Mouse (Mus musculus): ENCODE data around the gene Fitm2. TPM values are rescaled to one million over a fixed set of nuclear protein-coding genes. Genes with fewer than 3 reads are reported as not detected.
A peak's percentile ranks its signal among the peaks of the same experiment; 100 is the strongest.

The Fitm2 gene
- 14.7 and 15.3 TPM in 2 replicates for polyA plus RNA-seq (2015; fragmentation: Nextera tagmentation; extraction: Ambion mirVana)

- Histone ChIP-seq H3K4me3 (ENCODE audit: low read length) (peak within 1 kb of the TSS; percentile 78), H3K9me3 (replicated peaks; ENCODE audit: control insufficient read depth, low read length) (no peaks in the 10 kb centered on the region), H3K4me1 (ENCODE audit: control insufficient read depth, insufficient read depth, low read length) (peaks cover 10% of the 10 kb centered on the region), H3K4me2 (ENCODE audit: low read depth, low read length) (peak within 1 kb of the TSS; percentile 93), H3K27me3 (ENCODE audit: control insufficient read depth, insufficient read depth, low read length) (no peaks in the 10 kb centered on the region), H3K36me3 (ENCODE audit: control insufficient read depth, insufficient read depth) (peaks cover 8% of the 10 kb centered on the region; the same call in 1 of the 2 replicates), H3K9ac (ENCODE audit: low read length) (peak within 1 kb of the TSS; percentile 88), H3K27ac (ENCODE audit: low read length) (peak within 1 kb of the TSS; percentile 75)
- peak; percentile 94 for ATAC-seq (replicated peaks; ENCODE audit: extremely low read depth, insufficient read depth, low FRiP score)
- under 1% methylated on average over 30 of the region's 30 CpGs for WGBS
These were observed at the start of gene Fitm2 for GRCm38 (mm10) chr2:163472466-163472851. Gene Fitm2 (minus strand): TSS chr2:163472629.

GRCm38 (mm10) chr2:163506300-163507004, 34.0 kb upstream of the Fitm2 start, which contains the start of gene Hnf4a:
Gene Hnf4a (plus strand): TSS chr2:163506808.
- Histone ChIP-seq H3K27ac (ENCODE audit: low read length) (no peak within 1 kb of the TSS), H3K9ac (ENCODE audit: low read length) (no peak within 1 kb of the TSS), H3K36me3 (ENCODE audit: control insufficient read depth, insufficient read depth) (no peaks in the 10 kb centered on the region), H3K9me3 (replicated peaks; ENCODE audit: control insufficient read depth, low read length) (no peaks in the 10 kb centered on the region), H3K4me1 (ENCODE audit: control insufficient read depth, insufficient read depth, low read length) (no peaks in the 10 kb centered on the region), H3K4me3 (ENCODE audit: low read length) (no peak within 1 kb of the TSS), H3K27me3 (ENCODE audit: control insufficient read depth, insufficient read depth, low read length) (no peaks in the 10 kb centered on the region), H3K4me2 (ENCODE audit: low read depth, low read length) (no peak within 1 kb of the TSS)
- 72% methylated on average over 10 of the region's 10 CpGs for WGBS
- no peak for ATAC-seq (replicated peaks; ENCODE audit: extremely low read depth, insufficient read depth, low FRiP score)

- Histone ChIP-seq H3K4me3 (ENCODE audit: low read length) (no peak overlapping the region), H3K27ac (ENCODE audit: low read length) (no peak overlapping the region), H3K4me1 (ENCODE audit: control insufficient read depth, insufficient read depth, low read length) (no peaks in the 10 kb centered on the region), H3K9ac (ENCODE audit: low read length) (no peak overlapping the region), H3K9me3 (replicated peaks; ENCODE audit: control insufficient read depth, low read length) (no peaks in the 10 kb centered on the region), H3K27me3 (ENCODE audit: control insufficient read depth, insufficient read depth, low read length) (no peaks in the 10 kb centered on the region), H3K36me3 (ENCODE audit: control insufficient read depth, insufficient read depth) (no peaks in the 10 kb centered on the region), H3K4me2 (ENCODE audit: low read depth, low read length) (no peak overlapping the region)
- ATAC-seq (replicated peaks; ENCODE audit: extremely low read depth, insufficient read depth, low FRiP score), result no peak
- WGBS, result 57% methylated on average over 7 of the region's 7 CpGs
These were observed 30.8 kb upstream of the Fitm2 start for GRCm38 (mm10) chr2:163503191-163503590.

- Histone ChIP-seq H3K36me3 (ENCODE audit: control insufficient read depth, insufficient read depth) (no peaks in the 10 kb centered on the region), H3K4me3 (ENCODE audit: low read length) (no peak overlapping the region), H3K9ac (ENCODE audit: low read length) (no peak overlapping the region), H3K27me3 (ENCODE audit: control insufficient read depth, insufficient read depth, low read length) (no peaks in the 10 kb centered on the region), H3K9me3 (replicated peaks; ENCODE audit: control insufficient read depth, low read length) (no peaks in the 10 kb centered on the region), H3K4me2 (ENCODE audit: low read depth, low read length) (no peak overlapping the region), H3K4me1 (ENCODE audit: control insufficient read depth, insufficient read depth, low read length) (no peaks in the 10 kb centered on the region), H3K27ac (ENCODE audit: low read length) (no peak overlapping the region)
- WGBS, result 57% methylated on average over 2 of the region's 2 CpGs
- no peak for ATAC-seq (replicated peaks; ENCODE audit: extremely low read depth, insufficient read depth, low FRiP score)
These were observed 29.8 kb upstream of the Fitm2 start for GRCm38 (mm10) chr2:163502219-163502618.

- H3K4me1 ChIP-seq (ENCODE audit: control insufficient read depth, insufficient read depth, low read length), result no peaks in the 10 kb centered on the region
- no peak overlapping the region for H3K4me3 ChIP-seq (ENCODE audit: low read length)
- WGBS, result 26% methylated on average over 6 of the region's 6 CpGs
- H3K4me2 ChIP-seq (ENCODE audit: low read depth, low read length), result no peak overlapping the region
- no peaks in the 10 kb centered on the region for H3K9me3 ChIP-seq (replicated peaks; ENCODE audit: control insufficient read depth, low read length)
- H3K27me3 ChIP-seq (ENCODE audit: control insufficient read depth, insufficient read depth, low read length), result no peaks in the 10 kb centered on the region
- H3K36me3 ChIP-seq (ENCODE audit: control insufficient read depth, insufficient read depth), result no peaks in the 10 kb centered on the region
- ATAC-seq (replicated peaks; ENCODE audit: extremely low read depth, insufficient read depth, low FRiP score), result no peak
- H3K9ac ChIP-seq (ENCODE audit: low read length), result no peak overlapping the region
- H3K27ac ChIP-seq (ENCODE audit: low read length), result no peak overlapping the region
These were observed 22.0 kb upstream of the Fitm2 start for GRCm38 (mm10) chr2:163494456-163494855.

GRCm38 (mm10) chr2:163493976-163494375, 21.5 kb upstream of the Fitm2 start:
- Histone ChIP-seq H3K36me3 (ENCODE audit: control insufficient read depth, insufficient read depth) (no peaks in the 10 kb centered on the region), H3K27me3 (ENCODE audit: control insufficient read depth, insufficient read depth, low read length) (no peaks in the 10 kb centered on the region), H3K9ac (ENCODE audit: low read length) (no peak overlapping the region), H3K4me3 (ENCODE audit: low read length) (no peak overlapping the region), H3K27ac (ENCODE audit: low read length) (no peak overlapping the region), H3K4me1 (ENCODE audit: control insufficient read depth, insufficient read depth, low read length) (no peaks in the 10 kb centered on the region), H3K9me3 (replicated peaks; ENCODE audit: control insufficient read depth, low read length) (no peaks in the 10 kb centered on the region), H3K4me2 (ENCODE audit: low read depth, low read length) (no peak overlapping the region)
- ATAC-seq (replicated peaks; ENCODE audit: extremely low read depth, insufficient read depth, low FRiP score), result no peak
- 21% methylated on average over 5 of the region's 5 CpGs for WGBS

GRCm38 (mm10) chr2:163493031-163493430, 20.6 kb upstream of the Fitm2 start:
- WGBS, result 41% methylated on average over 5 of the region's 5 CpGs
- Histone ChIP-seq H3K4me3 (ENCODE audit: low read length) (no peak overlapping the region), H3K4me1 (ENCODE audit: control insufficient read depth, insufficient read depth, low read length) (no peaks in the 10 kb centered on the region), H3K4me2 (ENCODE audit: low read depth, low read length) (no peak overlapping the region), H3K27ac (ENCODE audit: low read length) (no peak overlapping the region), H3K36me3 (ENCODE audit: control insufficient read depth, insufficient read depth) (no peaks in the 10 kb centered on the region), H3K9me3 (replicated peaks; ENCODE audit: control insufficient read depth, low read length) (no peaks in the 10 kb centered on the region), H3K9ac (ENCODE audit: low read length) (no peak overlapping the region), H3K27me3 (ENCODE audit: control insufficient read depth, insufficient read depth, low read length) (no peaks in the 10 kb centered on the region)
- no peak for ATAC-seq (replicated peaks; ENCODE audit: extremely low read depth, insufficient read depth, low FRiP score)

GRCm38 (mm10) chr2:163492018-163492417, 19.6 kb upstream of the Fitm2 start, which contains the start of gene R3hdml:
Gene R3hdml (plus strand): TSS chr2:163492318.
- WGBS, result 71% methylated on average over 5 of the region's 5 CpGs
- Histone ChIP-seq H3K9me3 (replicated peaks; ENCODE audit: control insufficient read depth, low read length) (no peaks in the 10 kb centered on the region), H3K36me3 (ENCODE audit: control insufficient read depth, insufficient read depth) (no peaks in the 10 kb centered on the region), H3K4me2 (ENCODE audit: low read depth, low read length) (no peak within 1 kb of the TSS), H3K9ac (ENCODE audit: low read length) (no peak within 1 kb of the TSS), H3K27ac (ENCODE audit: low read length) (no peak within 1 kb of the TSS), H3K4me3 (ENCODE audit: low read length) (no peak within 1 kb of the TSS), H3K27me3 (ENCODE audit: control insufficient read depth, insufficient read depth, low read length) (no peaks in the 10 kb centered on the region), H3K4me1 (ENCODE audit: control insufficient read depth, insufficient read depth, low read length) (no peaks in the 10 kb centered on the region)
- ATAC-seq (replicated peaks; ENCODE audit: extremely low read depth, insufficient read depth, low FRiP score), result no peak

GRCm38 (mm10) chr2:163491351-163491750, 18.9 kb upstream of the Fitm2 start:
- H3K9ac ChIP-seq (ENCODE audit: low read length), result no peak overlapping the region
- H3K9me3 ChIP-seq (replicated peaks; ENCODE audit: control insufficient read depth, low read length), result no peaks in the 10 kb centered on the region
- H3K4me3 ChIP-seq (ENCODE audit: low read length), result no peak overlapping the region
- ATAC-seq (replicated peaks; ENCODE audit: extremely low read depth, insufficient read depth, low FRiP score), result no peak
- H3K4me1 ChIP-seq (ENCODE audit: control insufficient read depth, insufficient read depth, low read length), result no peaks in the 10 kb centered on the region
- H3K27me3 ChIP-seq (ENCODE audit: control insufficient read depth, insufficient read depth, low read length), result no peaks in the 10 kb centered on the region
- H3K36me3 ChIP-seq (ENCODE audit: control insufficient read depth, insufficient read depth), result no peaks in the 10 kb centered on the region
- no peak overlapping the region for H3K27ac ChIP-seq (ENCODE audit: low read length)
- 52% methylated on average over 7 of the region's 7 CpGs for WGBS
- H3K4me2 ChIP-seq (ENCODE audit: low read depth, low read length), result no peak overlapping the region

Data from heart, embryonic 16.5 days (tissue).